Mouse (Mus musculus) forebrain, embryonic 13.5 days (tissue): Measurements from ENCODE around the gene Gng2. TPM values are rescaled to one million over a fixed set of nuclear protein-coding genes. Genes with fewer than 3 reads are reported as not detected.
"Not testable (repeated sequence)": the region's sequence is repeated elsewhere in the genome, so short reads cannot be mapped to it uniquely, and the experiment has no call there.

ENCODE experiments used
- ATAC-seq: fragments of 200-750 bp; cut with Nextera tagmentation; 2 replicates; pipeline ENCODE4 v1.8.0; 2017
- H3K27ac ChIP-seq: fragments of 300-500 bp; sonication (generic); 2 replicates; pipeline ENCODE4 v1.5.1; 2015; ENCODE audit warnings: inconsistent platforms, mild to moderate bottlenecking, moderate library complexity
- H3K27me3 ChIP-seq: fragments of 300-500 bp; sonication (generic); 2 replicates; pipeline ENCODE4 v1.6.1; 2015; ENCODE audit warnings: mild to moderate bottlenecking, inconsistent platforms
- H3K36me3 ChIP-seq: fragments of 300-500 bp; sonication (generic); 2 replicates; pipeline ENCODE4 v1.6.1; 2015; ENCODE audit warnings: mild to moderate bottlenecking, inconsistent platforms; ENCODE audit not compliant: poor library complexity, severe bottlenecking
- H3K4me1 ChIP-seq: fragments of 300-500 bp; sonication (generic); 2 replicates; pipeline ENCODE4 v1.6.1; 2015; ENCODE audit warnings: inconsistent platforms
- H3K4me2 ChIP-seq: fragments of 300-500 bp; sonication (generic); 2 replicates; pipeline ENCODE4 v1.6.1; 2015; ENCODE audit warnings: inconsistent platforms, mild to moderate bottlenecking, moderate library complexity
- H3K4me3 ChIP-seq: fragments of 300-500 bp; sonication (generic); 2 replicates; pipeline ENCODE4 v1.5.1; 2015; ENCODE audit warnings: mild to moderate bottlenecking, inconsistent platforms
- H3K9ac ChIP-seq: fragments of 300-500 bp; sonication (generic); 2 replicates; pipeline ENCODE4 v1.6.1; 2015; ENCODE audit warnings: mild to moderate bottlenecking, inconsistent platforms
- H3K9me3 ChIP-seq: fragments of 300-500 bp; sonication (generic); replicated peaks from 2 replicates; pipeline ENCODE4 v1.6.1; 2016; ENCODE audit warnings: inconsistent platforms
- WGBS: fragments of 180-500 bp; shearing (Covaris S2); methylation state at CpG from one replicate; pipeline ENCODE4 v1.1.7; 2015; 5-methylcytosine and 5-hydroxymethylcytosine counted together
- polyA plus RNA-seq: library from polyadenylated mRNA; unstranded; fragments of >200 nt; fragmentation: Nextera tagmentation; extraction: Ambion mirVana; gene quantifications from 2 replicates; pipeline ENCODE4 v1.2.1, GENCODE M21; 2015

Gene Gng2
- polyA plus RNA-seq, 1 experiment from 2014 or later, result 304 TPM

DNA sequence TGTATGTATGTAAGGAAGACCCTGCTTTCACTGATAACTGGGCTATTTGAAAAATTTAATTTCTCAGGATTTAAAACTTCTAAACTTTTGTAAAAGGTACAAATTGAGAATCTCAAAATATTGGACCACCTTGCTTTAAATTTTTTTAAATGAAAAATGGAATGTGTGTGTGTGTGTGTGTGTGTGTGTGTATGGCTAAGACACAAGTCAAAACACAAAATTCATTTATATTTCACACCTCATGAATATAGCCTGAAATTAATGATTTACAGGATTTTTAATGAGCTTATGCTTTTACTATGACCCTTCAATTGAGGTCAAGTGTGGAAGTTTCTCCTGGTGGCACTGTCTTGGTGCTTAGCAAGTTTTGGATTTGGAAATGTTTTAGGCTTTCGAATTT is 93.0 kb downstream of the Gng2 start:
- peaks cover 26% of the 10 kb centered on the region for H3K36me3 ChIP-seq
- H3K9ac ChIP-seq, H3K27ac ChIP-seq, H3K9me3 ChIP-seq, H3K4me3 ChIP-seq, H3K27me3 ChIP-seq, ATAC-seq, H3K4me1 ChIP-seq, H3K4me2 ChIP-seq: not testable (repeated sequence)
- WGBS, result 81% methylated on average over 1 of the region's 1 CpGs

DNA sequence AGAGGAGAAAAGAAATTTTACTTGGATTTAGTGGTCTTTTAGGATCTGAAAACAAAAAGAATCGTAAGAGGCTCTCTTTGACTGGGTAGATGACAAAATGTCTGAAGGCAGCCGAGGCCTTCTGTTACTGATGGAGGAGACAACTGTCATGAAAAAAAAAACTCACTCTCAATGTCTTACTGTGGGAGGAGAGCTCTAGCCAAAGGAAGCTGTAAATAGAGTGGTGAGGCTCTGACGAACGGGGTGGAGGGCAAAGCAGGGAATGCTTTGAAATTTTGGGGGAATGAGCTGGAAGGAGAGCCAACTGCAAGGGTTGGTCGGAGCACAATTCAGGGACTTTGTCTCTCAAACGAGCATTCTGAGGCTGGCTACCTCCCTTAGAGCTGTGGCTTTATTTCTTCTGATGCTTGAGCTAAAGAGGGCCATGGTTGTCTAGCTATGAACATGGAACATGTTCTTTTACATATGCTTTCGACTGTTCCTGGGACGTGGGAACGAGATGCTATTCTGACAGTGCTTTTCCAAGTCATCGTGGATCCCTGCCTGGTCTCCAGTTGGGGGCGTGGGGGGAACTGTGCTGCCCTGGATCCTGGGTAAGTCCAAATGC is 103.1 kb downstream of the Gng2 start:
- WGBS, result 73% methylated on average over 11 of the region's 11 CpGs
- peaks cover 30% of the 10 kb centered on the region for H3K36me3 ChIP-seq
- no peaks in the 10 kb centered on the region for H3K9me3 ChIP-seq
- no peak overlapping the region for H3K4me3 ChIP-seq
- H3K27ac ChIP-seq, result no peak overlapping the region
- no peaks in the 10 kb centered on the region; the same call in 1 of the 2 replicates for H3K4me1 ChIP-seq
- no peaks in the 10 kb centered on the region for H3K27me3 ChIP-seq
- no peak overlapping the region for H3K9ac ChIP-seq
- ATAC-seq, result no peak
- no peak overlapping the region for H3K4me2 ChIP-seq

DNA sequence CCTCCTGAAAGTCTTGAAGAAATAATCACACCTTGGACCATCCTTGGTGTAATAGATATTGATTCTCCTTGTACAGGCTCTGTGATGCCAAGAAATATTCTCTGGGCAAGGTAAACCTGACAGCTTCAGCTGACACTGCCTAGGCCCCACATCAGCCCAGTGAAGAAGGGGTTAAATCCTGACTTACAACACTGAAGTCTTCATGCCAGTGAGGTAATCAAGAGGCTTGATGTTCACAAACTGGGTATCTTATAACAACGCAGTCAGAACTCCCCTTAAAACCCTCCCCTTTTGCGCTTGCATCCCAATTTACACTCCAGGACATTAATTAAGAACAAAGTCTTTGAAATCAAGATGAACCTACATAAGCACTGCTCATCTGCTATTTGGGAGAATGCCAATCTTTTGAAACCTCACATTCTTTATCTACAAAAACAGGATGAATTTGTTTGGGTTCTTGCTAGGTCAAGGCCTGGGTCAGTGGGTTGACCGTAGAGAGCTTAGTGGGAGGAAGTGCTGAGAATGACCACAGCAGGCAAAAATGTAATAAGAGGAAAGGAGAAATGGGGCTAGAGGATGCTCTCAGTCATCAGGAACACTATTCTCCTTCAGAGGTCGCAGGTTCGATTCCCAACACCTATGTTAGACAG is 110.0 kb downstream of the Gng2 start:
- H3K27ac ChIP-seq, result no peak overlapping the region; the same call in 1 of the 2 replicates
- H3K9ac ChIP-seq, result no peak overlapping the region
- peaks cover 19% of the 10 kb centered on the region for H3K4me1 ChIP-seq
- no peak overlapping the region for H3K4me2 ChIP-seq
- no peak for ATAC-seq
- H3K4me3 ChIP-seq, result no peak overlapping the region
- H3K36me3 ChIP-seq, result 0 out of 2 replicates have a peak, but pooled peaks cover 6% of the 10 kb centered on the region
- whole genome bisulfite sequencing, result 64% methylated on average over 5 of the region's 5 CpGs
- no peaks in the 10 kb centered on the region for H3K27me3 ChIP-seq
- H3K9me3 ChIP-seq, result no peaks in the 10 kb centered on the region

DNA sequence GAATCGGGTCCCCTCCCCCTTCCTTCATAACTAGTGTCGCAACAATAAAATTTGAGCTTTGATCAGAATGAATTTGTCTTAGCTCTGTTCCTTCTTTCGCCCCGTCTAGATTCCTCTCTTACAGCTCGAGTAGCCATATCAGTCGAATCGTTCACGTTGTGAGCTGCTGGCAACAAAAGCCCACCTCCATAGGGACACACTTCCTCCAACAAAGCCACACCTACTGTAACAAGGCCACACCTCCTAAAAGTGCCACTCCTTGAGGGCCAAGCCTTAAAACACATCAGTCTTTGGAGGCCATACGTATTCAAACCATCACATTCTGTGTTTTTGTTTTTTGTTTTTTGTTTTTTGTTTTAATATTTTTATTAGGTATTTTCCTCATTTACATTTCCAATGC is 112.3 kb downstream of the Gng2 start:
- H3K4me1 ChIP-seq, result peaks cover 19% of the 10 kb centered on the region
- 87% methylated on average over 9 of the region's 9 CpGs for WGBS
- H3K27ac ChIP-seq, H3K27me3 ChIP-seq, H3K4me2 ChIP-seq, ATAC-seq, H3K36me3 ChIP-seq, H3K9me3 ChIP-seq, H3K4me3 ChIP-seq, H3K9ac ChIP-seq: not testable (repeated sequence)

DNA sequence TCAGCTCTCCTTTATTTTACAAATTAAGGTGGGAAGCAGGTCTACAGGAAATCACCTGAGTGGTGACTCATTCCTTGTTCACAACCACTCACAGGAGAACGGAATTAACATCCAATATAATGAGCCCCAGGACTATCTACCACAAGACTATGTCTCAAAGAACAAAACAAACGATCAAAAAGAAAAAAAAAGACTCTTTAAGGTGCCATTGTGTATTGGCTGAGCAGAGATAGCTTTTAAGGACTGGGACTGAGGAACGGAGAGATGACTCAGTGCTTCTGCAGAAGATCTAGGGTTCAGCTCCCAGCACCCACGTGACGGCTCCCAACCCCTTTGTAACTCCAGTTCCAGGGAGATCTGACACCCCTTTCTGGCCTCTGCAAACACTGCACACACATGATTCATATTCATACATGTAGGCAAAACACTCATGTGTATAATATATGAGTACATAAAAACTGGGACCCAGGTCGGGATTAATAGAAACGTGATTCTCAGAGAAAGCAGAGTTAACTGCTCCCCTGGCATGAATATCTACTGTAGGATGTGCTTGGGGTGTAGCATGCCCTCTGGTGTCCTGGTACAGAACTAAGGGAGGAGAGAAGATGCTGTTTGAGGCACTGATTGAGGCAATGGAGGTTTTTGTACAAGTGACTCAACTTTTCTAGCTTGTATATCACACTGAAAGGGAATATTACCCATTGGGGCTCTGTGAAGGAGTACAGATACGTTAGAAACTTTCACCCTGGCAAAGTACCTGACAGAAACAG is 115.9 kb downstream of the Gng2 start:
- 83% methylated on average over 8 of the region's 8 CpGs for WGBS
- Histone ChIP-seq H3K9me3 (no peaks in the 10 kb centered on the region), H3K9ac (no peak overlapping the region), H3K4me1 (no peaks in the 10 kb centered on the region), H3K36me3 (no peaks in the 10 kb centered on the region), H3K27me3 (no peaks in the 10 kb centered on the region), H3K4me2 (no peak overlapping the region), H3K27ac (no peak overlapping the region), H3K4me3 (no peak overlapping the region)
- ATAC-seq, result no peak

DNA sequence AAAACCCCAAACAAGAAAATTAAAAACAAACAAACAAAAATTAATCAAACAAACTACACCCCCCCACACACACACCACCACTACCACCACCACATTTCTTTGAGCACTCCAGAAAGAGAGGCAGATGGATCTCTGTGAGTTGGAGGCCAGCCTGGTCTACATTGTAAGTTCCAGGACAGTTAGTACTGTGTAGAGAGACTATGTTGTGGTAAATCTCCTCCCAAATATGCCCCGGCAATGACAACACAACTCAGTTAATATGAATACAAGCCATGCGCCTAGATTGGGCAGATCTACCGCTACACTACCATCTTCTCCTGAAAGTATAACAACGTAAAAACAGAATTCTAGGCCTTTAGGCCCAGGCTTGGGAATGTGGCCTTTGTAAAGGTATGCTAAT is 117.1 kb downstream of the Gng2 start:
- Histone ChIP-seq H3K27ac (no peak overlapping the region), H3K27me3 (no peaks in the 10 kb centered on the region), H3K9me3 (no peaks in the 10 kb centered on the region), H3K9ac (no peak overlapping the region), H3K4me3 (no peak overlapping the region), H3K36me3 (no peaks in the 10 kb centered on the region), H3K4me1 (no peaks in the 10 kb centered on the region), H3K4me2 (no peak overlapping the region)
- ATAC-seq, result no peak
- 88% methylated on average over 4 of the region's 4 CpGs for WGBS

DNA sequence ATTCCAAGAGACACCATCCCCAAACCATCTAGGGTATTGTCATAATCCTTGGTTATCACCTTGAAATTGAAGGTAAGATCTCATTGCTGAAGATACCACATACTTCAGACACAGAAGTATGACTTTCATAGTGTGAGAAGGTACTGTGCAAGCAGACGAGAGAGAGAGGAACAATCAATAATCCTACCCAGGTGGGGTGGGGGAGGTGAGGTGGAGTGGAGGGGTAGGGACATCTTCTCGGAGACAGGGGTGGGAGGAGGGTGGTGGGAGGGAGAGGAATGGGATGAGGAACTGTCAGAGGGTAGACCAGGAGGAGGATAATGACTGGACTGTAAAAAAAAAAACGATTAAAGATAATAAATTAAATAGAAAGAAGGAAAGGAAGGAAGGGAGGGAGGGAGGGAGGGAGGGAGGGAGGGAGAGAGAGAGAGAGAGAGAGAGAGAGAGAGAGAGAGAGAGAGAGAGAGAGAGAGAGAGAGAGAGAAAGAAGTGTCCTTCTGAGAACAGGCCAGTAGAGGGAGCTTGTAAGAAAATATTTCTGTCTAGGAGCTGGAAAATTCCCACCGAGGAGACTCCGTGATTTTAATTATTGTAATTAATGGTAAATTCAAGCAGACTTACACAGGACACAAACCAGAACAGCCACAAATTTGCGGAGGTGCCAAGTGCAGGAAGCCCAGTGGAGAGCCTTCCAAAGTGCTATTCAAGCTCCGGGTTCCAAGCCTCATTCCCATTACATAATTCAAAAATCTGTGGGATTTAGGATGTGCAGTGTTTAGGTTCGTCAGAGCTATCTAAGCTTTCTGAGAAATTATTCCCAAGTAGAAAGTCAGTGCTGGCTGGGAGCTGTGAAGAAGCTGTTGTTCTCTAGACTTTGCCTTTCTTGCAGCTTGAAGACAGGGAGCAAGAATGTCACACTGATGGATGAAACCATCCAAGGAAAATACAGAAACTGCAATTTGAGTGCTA is 118.3 kb downstream of the Gng2 start:
- no peaks in the 10 kb centered on the region for H3K9me3 ChIP-seq
- no peak overlapping the region for H3K4me3 ChIP-seq
- no peak overlapping the region for H3K4me2 ChIP-seq
- H3K27ac ChIP-seq, result no peak overlapping the region
- no peaks in the 10 kb centered on the region for H3K4me1 ChIP-seq
- no peak overlapping the region for H3K9ac ChIP-seq
- H3K27me3 ChIP-seq, result no peaks in the 10 kb centered on the region
- H3K36me3 ChIP-seq, result no peaks in the 10 kb centered on the region
- 0 out of 2 replicates have a peak, but pooled peaks have one; percentile 48 for ATAC-seq
- 45% methylated on average over 8 of the region's 8 CpGs for WGBS

DNA sequence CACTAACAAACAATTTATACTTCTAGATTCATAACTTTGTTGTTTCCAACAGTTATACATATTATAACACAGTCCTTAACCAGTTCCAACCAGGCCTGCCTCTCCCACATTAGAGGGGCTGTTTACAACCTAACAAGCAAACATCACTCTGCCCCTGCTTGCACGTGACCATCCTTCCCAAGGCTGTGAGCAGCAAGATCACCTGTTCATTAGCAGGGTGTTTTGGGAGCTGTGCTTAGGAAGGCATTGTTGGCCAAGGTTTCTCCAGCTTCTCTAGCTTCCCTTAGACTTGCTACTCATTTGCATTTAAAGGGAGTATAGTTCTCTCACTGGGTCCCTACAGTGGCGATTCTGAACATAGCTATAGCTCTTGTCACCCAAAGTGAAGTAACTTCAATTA is 119.1 kb downstream of the Gng2 start:
- no peak overlapping the region for H3K9ac ChIP-seq
- H3K27ac ChIP-seq, result no peak overlapping the region
- no peaks in the 10 kb centered on the region for H3K9me3 ChIP-seq
- no peak overlapping the region for H3K4me2 ChIP-seq
- H3K4me3 ChIP-seq, result no peak overlapping the region
- no peak for ATAC-seq
- H3K36me3 ChIP-seq, result no peaks in the 10 kb centered on the region
- WGBS, result 78% methylated on average over 2 of the region's 2 CpGs
- H3K27me3 ChIP-seq, result no peaks in the 10 kb centered on the region
- no peaks in the 10 kb centered on the region for H3K4me1 ChIP-seq

DNA sequence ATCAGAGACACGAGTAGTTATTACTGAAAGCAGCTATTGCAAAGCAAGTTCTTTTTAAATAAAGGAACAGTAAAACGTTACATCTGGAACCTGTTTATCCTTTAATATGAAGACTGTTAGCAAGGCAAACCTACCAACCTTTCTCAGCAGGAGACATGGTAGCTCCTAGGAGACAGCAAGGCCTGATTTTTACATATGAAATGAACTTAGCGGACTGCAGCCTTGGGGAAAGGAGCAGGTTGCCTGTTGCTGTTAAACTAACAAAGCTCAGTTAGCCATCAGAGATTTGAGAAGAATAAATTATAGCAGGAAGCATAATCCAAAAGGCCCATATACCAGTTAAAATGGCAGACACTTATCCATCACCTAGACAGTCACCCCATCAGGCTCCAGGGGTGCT is 124.0 kb downstream of the Gng2 start:
- Histone ChIP-seq H3K27me3 (no peaks in the 10 kb centered on the region), H3K4me1 (no peaks in the 10 kb centered on the region), H3K4me2 (no peak overlapping the region), H3K4me3 (no peak overlapping the region), H3K36me3 (no peaks in the 10 kb centered on the region), H3K9me3 (no peaks in the 10 kb centered on the region), H3K27ac (no peak overlapping the region), H3K9ac (no peak overlapping the region)
- 51% methylated on average over 3 of the region's 3 CpGs for WGBS
- ATAC-seq, result no peak

DNA sequence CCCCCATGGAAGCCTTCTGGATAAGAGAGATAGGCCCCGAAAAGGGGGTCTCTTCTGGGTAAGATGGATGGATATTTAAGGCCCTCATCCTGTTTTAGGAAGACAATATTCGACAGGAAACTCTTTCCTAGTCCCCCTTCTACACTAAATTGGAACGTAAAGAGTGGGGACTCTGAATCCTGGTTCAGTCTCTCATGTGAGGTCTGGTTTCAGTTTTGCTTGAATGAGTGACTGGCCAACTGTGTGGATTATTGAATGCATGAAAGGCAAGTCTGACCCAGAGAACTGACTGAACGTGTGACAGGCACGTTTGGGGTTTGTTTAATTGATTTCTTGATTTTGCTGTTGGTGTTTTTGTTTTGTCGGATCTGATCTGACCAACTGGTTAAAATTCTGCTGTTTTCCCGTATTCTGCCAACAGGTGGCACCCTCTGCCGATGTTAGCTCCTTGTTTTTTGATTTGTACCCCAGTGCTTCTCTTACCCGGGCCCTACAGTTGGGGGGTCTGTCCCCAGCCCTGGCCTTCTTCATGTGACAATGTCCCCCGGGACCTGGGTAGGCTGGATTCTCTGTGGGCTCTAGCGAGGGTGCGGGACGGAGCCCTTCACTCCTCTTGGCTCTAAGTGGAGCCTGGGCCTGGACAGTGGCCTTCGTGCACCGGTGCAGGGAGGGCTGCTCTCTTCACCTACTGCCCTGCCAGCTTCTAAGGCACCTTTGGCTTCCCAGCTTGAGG is 137.7 kb downstream of the Gng2 start:
- peak overlapping the region; percentile 43; the same call in 1 of the 2 replicates for H3K9ac ChIP-seq
- 22% methylated on average over 15 of the region's 15 CpGs for WGBS

DNA sequence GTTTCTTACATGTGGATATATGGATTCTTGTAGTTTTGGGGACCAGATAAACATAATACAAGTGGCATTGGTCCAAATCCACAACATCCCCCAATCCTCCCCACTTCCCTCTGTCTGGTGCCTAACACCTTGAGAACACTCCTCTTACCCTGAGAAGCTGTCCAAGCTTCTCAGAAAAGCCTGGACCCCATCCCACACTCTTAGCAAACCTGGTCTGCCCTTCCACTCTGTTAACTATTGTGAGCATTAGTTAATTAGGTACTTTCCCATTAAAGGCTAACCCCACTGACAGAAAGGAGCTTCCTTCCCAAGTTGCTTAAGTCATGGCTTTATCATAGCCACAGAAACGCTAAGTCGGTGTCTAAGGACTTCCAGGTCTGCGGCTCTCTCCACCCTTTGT is 141.1 kb downstream of the Gng2 start:
- H3K4me1 ChIP-seq, result peaks cover 19% of the 10 kb centered on the region
- no peak overlapping the region; the same call in 1 of the 2 replicates for H3K27ac ChIP-seq
- H3K9me3 ChIP-seq, result no peaks in the 10 kb centered on the region
- 68% methylated on average over 3 of the region's 3 CpGs for WGBS
- no peak overlapping the region for H3K4me3 ChIP-seq
- H3K4me2 ChIP-seq, result no peak overlapping the region
- H3K36me3 ChIP-seq, result no peaks in the 10 kb centered on the region
- no peak for ATAC-seq
- no peak overlapping the region for H3K9ac ChIP-seq
- H3K27me3 ChIP-seq, result no peaks in the 10 kb centered on the region

More for the DNA sequence above, 137.7 kb downstream of the Gng2 start:
- H3K4me1 ChIP-seq, result peaks cover 19% of the 10 kb centered on the region
- no peaks in the 10 kb centered on the region for H3K36me3 ChIP-seq
- H3K9me3 ChIP-seq, result no peaks in the 10 kb centered on the region
- H3K27ac ChIP-seq, result no peak overlapping the region
- no peak overlapping the region for H3K4me3 ChIP-seq
- no peaks in the 10 kb centered on the region for H3K27me3 ChIP-seq
- peak overlapping the region; percentile 53 for H3K4me2 ChIP-seq
- peak; percentile 76; the same call in 1 of the 2 replicates for ATAC-seq
